ENCODE assay signal across 28 mouse cellular contexts in genomic region chr7:137094551-137094950, GRCm38 (mm10).
"Had no signal": no experiment of that assay in that cellular context is flagged by ENCODE, and none has a peak within 500 bp of the region (broad histone marks: within the 10 kb centered on the region; RNA-seq: fewer than 3 reads in every experiment).

No protein-coding gene starts in this region.

- H3K9me3 ChIP-seq: limb, embryonic 10.5 days; limb, embryonic 13.5 days; limb, embryonic 15.5 days; liver, embryonic 12.5 days; liver, embryonic 13.5 days; liver, embryonic 15.5 days; lung, embryonic 15.5 days; megakaryocyte, embryonic 14.5 days; midbrain, embryonic 10.5 days; midbrain, embryonic 12.5 days; midbrain, embryonic 15.5 days; neural tube, embryonic 12.5 days had no signal

- H3K4me3 ChIP-seq: limb, embryonic 10.5 days; limb, embryonic 12.5 days; limb, embryonic 13.5 days; limb, embryonic 15.5 days; liver, embryonic 12.5 days; liver, embryonic 13.5 days; liver, embryonic 15.5 days; lung, embryonic 15.5 days; megakaryocyte, embryonic 14.5 days; midbrain, embryonic 10.5 days; midbrain, embryonic 12.5 days; midbrain, embryonic 13.5 days; midbrain, embryonic 15.5 days; myocyte; neural tube, embryonic 12.5 days had no signal

- DNase-seq: left cerebral cortex, postnatal 4 days; liver; liver, embryonic 13.5 days; liver, postnatal 0 days; lung, adult 18-20 months; lung, adult 2 months; lung, embryonic 14.5 days; lung, postnatal 10 days; lung, postnatal 14 days; lung, postnatal 36 days; lung, postnatal 4 days; midbrain, embryonic 14.5 days had no signal

- H3K4me1 ChIP-seq: liver, embryonic 12.5 days; liver, embryonic 13.5 days; liver, embryonic 15.5 days; megakaryocyte, embryonic 14.5 days; midbrain, embryonic 10.5 days; neural tube, embryonic 12.5 days had no signal

- H3K27ac ChIP-seq: limb, embryonic 10.5 days; limb, embryonic 12.5 days; limb, embryonic 13.5 days; limb, embryonic 15.5 days; liver, embryonic 12.5 days; liver, embryonic 13.5 days; liver, embryonic 14.5 days; liver, embryonic 15.5 days; lung, embryonic 15.5 days; macrophage; midbrain, embryonic 10.5 days; midbrain, embryonic 12.5 days; midbrain, embryonic 13.5 days; midbrain, embryonic 15.5 days; neural tube, embryonic 12.5 days had no signal

- H3K27me3 ChIP-seq: limb, embryonic 12.5 days; limb, embryonic 13.5 days; limb, embryonic 15.5 days; liver, embryonic 12.5 days; liver, embryonic 13.5 days; liver, embryonic 15.5 days; megakaryocyte, embryonic 14.5 days; midbrain, embryonic 12.5 days; midbrain, embryonic 13.5 days; midbrain, embryonic 15.5 days; neural tube, embryonic 12.5 days had no signal

- H3K36me3 ChIP-seq: limb, embryonic 10.5 days; limb, embryonic 12.5 days; limb, embryonic 13.5 days; limb, embryonic 15.5 days; liver, embryonic 12.5 days; liver, embryonic 13.5 days; liver, embryonic 15.5 days; lung, embryonic 15.5 days; midbrain, embryonic 10.5 days; midbrain, embryonic 12.5 days; midbrain, embryonic 13.5 days; midbrain, embryonic 15.5 days; neural tube, embryonic 12.5 days had no signal
